Mouse (Mus musculus) frontal cortex, postnatal 25 days (tissue): Measurements from ENCODE around the gene Ntf5.
"Not testable (repeated sequence)": the region's sequence is repeated elsewhere in the genome, so short reads cannot be mapped to it uniquely, and the experiment has no call there.

ENCODE experiments used
- DNase-seq, 2 experiments: peaks; one replicate each; pipeline ENCODE4 v3.0.0; 2022; ENCODE audit warnings: low spot score in 2 of 2

Ntf5 gene

DNA sequence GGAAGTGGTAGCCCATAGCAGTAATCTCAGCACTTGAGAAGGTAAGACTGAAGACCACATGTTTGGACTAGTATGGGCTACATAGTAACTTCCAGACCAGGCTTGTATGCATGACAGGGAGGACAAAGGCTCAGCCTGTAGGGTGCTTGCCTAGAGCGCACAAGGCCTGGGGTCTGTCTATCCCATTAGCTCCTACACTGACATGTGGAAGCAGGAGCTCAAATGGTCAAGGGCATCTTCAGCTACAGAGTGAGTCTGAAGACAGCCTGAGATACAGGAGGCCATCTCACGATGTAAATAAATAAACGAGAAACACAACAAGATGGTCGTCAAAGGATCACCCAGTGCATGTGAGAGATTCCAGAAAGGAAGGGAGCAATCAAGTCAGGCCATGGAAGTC lies 48.8 kb downstream of the Ntf5 start:
- DNase-seq: no peak

DNA sequence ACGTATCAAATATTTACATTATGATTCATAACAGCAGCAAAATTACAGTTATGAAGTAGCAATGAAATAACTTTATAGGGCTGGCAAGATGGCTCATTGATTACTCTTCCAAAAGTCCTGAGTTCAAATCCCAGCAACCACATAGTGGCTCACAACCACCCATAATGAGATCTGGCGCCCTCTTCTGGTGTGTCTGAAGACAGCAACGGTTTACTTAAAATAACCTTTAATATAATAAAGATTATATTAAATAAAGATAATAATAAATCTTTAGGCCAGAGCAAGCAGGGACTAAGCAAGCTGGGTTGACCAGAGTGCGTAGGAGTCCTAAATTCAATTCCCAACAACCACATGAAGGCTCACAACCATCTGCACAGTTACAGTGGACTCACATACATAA lies 49.4 kb downstream of the Ntf5 start:
- DNase-seq: not testable (repeated sequence)

DNA sequence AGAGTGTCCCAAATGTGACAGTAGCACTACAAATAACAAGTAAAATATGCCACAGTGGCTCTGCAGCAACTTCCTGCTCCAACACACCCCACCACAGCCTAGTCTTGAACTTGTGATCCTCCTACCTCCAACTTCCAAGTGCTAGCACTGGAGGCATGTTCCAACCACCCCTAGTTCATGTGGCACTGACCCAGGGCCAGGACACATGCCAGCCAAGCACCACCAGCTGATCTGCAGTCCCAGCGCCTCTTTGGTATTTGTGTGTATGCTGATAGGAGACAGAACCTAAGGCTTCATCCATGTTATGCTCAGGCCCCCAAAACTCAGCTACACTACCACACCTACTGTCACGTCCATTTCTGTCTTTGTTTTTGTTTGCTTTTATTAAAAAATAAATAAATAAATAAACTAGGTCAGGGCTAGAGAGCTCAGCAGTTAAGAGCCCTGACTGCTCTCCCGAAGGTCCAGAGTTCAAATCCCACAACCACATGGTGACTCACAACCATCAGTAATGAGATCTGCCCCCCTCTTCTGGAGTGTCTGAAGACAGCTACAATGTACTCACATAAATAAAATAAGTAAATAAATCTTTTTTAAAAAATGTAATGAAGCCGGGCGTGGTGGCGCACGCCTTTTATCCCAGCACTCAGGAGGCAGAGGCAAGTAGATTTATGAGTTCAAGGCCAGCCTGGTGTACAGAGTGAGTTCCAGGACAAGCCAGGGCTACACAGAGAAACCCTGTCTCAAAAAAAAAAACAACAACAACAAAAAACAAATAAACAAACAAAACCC lies 50.7 kb downstream of the Ntf5 start:
- DNase-seq: no peak

DNA sequence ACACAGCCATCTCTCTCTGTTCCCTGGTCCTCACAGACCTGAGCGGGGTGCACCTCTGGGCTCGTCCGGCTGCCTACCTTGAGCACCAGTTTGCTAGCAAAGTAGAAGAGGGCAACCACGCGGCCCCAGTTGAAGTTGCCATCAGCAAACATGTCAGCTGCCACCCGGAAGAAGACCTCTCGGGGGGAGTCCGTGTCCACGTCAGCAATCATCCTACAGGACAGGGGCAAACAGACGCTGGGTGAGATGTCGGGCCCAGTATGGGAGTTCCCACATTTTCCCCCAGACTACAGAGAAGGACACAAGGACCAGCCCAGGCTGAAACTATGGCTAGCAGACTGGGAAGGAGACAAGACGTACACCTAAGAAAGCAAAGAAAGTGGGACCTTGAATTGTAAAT lies 51.6 kb downstream of the Ntf5 start:
- no peak for DNase-seq

DNA sequence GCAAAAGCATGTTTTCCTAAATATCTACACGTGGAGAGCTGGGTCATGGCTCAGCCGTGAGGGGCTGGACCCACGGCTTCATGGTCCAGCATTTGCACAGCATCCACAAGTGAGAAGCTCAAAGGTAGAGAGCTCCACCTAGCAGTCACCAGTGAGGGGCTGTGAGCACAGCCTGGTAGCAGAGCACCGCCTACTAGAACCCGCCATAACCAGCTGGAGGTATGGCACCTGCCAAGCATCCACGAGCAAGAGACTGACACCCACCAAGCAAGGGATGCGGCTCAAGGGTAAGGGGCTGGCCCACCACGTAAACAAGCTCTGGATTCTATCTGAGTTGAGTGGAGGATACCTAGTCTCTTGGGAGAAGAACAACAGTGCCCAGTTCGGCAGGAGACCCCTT lies 52.1 kb downstream of the Ntf5 start:
- DNase-seq: no peak

DNA sequence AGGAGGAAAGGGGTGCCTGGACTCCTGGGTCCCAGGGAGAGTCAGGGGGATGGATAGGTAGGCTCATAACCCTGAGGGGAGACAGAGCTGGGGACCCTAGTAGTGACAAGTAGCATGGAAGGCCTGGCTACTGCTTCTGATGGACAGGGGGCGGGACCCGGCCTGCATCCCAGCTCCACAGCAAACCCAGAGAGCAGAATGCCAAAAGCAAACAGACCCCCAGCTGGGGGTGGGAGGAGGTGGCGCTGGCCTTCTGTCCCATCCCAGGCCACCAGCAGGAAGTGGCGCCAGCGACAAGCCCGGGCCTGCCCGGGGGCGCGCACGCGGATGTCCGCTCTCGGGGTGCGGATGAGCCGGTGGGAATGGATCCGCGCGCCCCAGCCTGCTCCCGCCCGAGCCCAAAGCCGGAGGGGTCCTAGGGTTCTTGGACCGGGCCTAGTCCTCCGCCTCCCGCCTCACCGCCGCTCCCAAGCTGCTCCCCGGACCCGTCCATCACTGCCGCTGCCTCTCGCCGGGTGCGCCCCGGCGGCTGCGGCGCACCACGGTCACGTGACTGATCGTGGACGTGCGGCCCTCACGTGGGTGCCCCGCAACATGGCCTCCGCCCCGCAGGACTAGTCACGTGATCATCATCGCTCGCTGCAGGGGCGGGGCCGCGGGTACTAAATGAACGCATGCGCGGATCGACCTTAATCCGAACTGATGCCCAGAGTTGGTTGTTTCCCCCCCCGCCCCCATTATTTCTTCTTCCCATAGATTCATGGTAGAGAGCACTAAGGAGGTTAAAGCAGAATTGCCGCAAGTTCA lies 53.0 kb downstream of the Ntf5 start, which contains the start of gene Bax:
Gene Bax, minus strand, starts transcription at position 616 of the 807 bp plus-strand sequence.
- peak; percentile 86 to 93 for DNase-seq
